Mouse (Mus musculus): ENCODE results near the gene Gfy. TPM values are rescaled to one million over a fixed set of nuclear protein-coding genes. Genes with fewer than 3 reads are reported as not detected.

The Gfy gene
- polyA plus RNA-seq, 1 experiment from 2014 or later = not detected

- 58% methylated on average over 4 of the region's 4 CpGs for WGBS (ENCODE audit: insufficient replicate concordance)
- no peak for DNase-seq
- Histone ChIP-seq H3K36me3 (replicated peaks; ENCODE audit: insufficient read depth, low read length) (peaks cover 29% of the 10 kb centered on the region), H3K4me3 (ENCODE audit: low read depth, low read length) (no peak overlapping the region), H3K4me2 (ENCODE audit: low read depth, low read length) (no peak overlapping the region), H3K9me3 (ENCODE audit: low read length) (no peaks in the 10 kb centered on the region), H3K9ac (replicated peaks) (no peak overlapping the region), H3K27me3 (ENCODE audit: insufficient read depth, low read length) (no peaks in the 10 kb centered on the region), H3K4me1 (ENCODE audit: insufficient read depth) (peaks cover 18% of the 10 kb centered on the region), H3K27ac (ENCODE audit: low read depth) (peak overlapping the region; percentile 67)
- TF ChIP-seq EP300 (IDR thresholded peaks at IDR 0.05; ENCODE audit: low read depth) (no peak), CTCF (IDR thresholded peaks at IDR 0.05; ENCODE audit: low read depth) (no peak)
- no peak for ATAC-seq
These were observed 30.8 kb downstream of the Gfy start for GRCm38 (mm10) chr7:45148534-45149098.

GRCm38 (mm10) chr7:45147899-45148298 is 31.5 kb downstream of the Gfy start:
- H3K27ac ChIP-seq (ENCODE audit: low read depth) = peak overlapping the region; percentile 67

GRCm38 (mm10) chr7:45147267-45147666 is 32.1 kb downstream of the Gfy start:
- peak overlapping the region; percentile 44 for H3K4me2 ChIP-seq (ENCODE audit: low read depth, low read length)
- H3K27me3 ChIP-seq (ENCODE audit: insufficient read depth, low read length) = no peaks in the 10 kb centered on the region
- no peak overlapping the region for H3K4me3 ChIP-seq (ENCODE audit: low read depth, low read length)
- H3K36me3 ChIP-seq (replicated peaks; ENCODE audit: insufficient read depth, low read length) = peaks cover 34% of the 10 kb centered on the region
- 86% methylated on average over 11 of the region's 11 CpGs for WGBS (ENCODE audit: insufficient replicate concordance)
- H3K9ac ChIP-seq (replicated peaks) = peak overlapping the region; percentile 13; the same call in 1 of the 2 replicates
- ATAC-seq (0 out of 2 replicates have a peak, but pooled peaks have one; percentile 15), DNase-seq (no peak)
- H3K9me3 ChIP-seq (ENCODE audit: low read length) = no peaks in the 10 kb centered on the region
- TF ChIP-seq CTCF (IDR thresholded peaks at IDR 0.05; ENCODE audit: low read depth) (no peak), EP300 (IDR thresholded peaks at IDR 0.05; ENCODE audit: low read depth) (no peak)
- H3K27ac ChIP-seq (ENCODE audit: low read depth) = 0 out of 2 replicates have a peak overlapping the region, but pooled peaks have one; percentile 67
- peaks cover 14% of the 10 kb centered on the region for H3K4me1 ChIP-seq (ENCODE audit: insufficient read depth)

More at GRCm38 (mm10) chr7:45147899-45148298, 31.5 kb downstream of the Gfy start:
- Histone ChIP-seq H3K4me1 (ENCODE audit: insufficient read depth) (peaks cover 14% of the 10 kb centered on the region), H3K36me3 (replicated peaks; ENCODE audit: insufficient read depth, low read length) (peaks cover 34% of the 10 kb centered on the region), H3K9ac (replicated peaks) (peak overlapping the region; percentile 13; the same call in 1 of the 2 replicates), H3K9me3 (ENCODE audit: low read length) (no peaks in the 10 kb centered on the region), H3K27me3 (ENCODE audit: insufficient read depth, low read length) (no peaks in the 10 kb centered on the region), H3K4me2 (ENCODE audit: low read depth, low read length) (peak overlapping the region; percentile 44), H3K4me3 (ENCODE audit: low read depth, low read length) (no peak overlapping the region)
- TF ChIP-seq EP300 (IDR thresholded peaks at IDR 0.05; ENCODE audit: low read depth) = no peak
- TF ChIP-seq CTCF (IDR thresholded peaks at IDR 0.05; ENCODE audit: low read depth) = no peak
- WGBS (ENCODE audit: insufficient replicate concordance) = 69% methylated on average over 11 of the region's 11 CpGs
- ATAC-seq (peak; percentile 80), DNase-seq (no peak)

- 88% methylated on average over 8 of the region's 8 CpGs for WGBS (ENCODE audit: insufficient replicate concordance)
- Histone ChIP-seq H3K27me3 (ENCODE audit: insufficient read depth, low read length) (no peaks in the 10 kb centered on the region), H3K4me3 (ENCODE audit: low read depth, low read length) (no peak overlapping the region), H3K36me3 (replicated peaks; ENCODE audit: insufficient read depth, low read length) (peaks cover 42% of the 10 kb centered on the region), H3K4me2 (ENCODE audit: low read depth, low read length) (no peak overlapping the region), H3K9me3 (ENCODE audit: low read length) (no peaks in the 10 kb centered on the region), H3K9ac (replicated peaks) (no peak overlapping the region), H3K4me1 (ENCODE audit: insufficient read depth) (peaks cover 10% of the 10 kb centered on the region), H3K27ac (ENCODE audit: low read depth) (no peak overlapping the region)
- TF ChIP-seq EP300 (IDR thresholded peaks at IDR 0.05; ENCODE audit: low read depth) = no peak
- no peak for TF ChIP-seq CTCF (IDR thresholded peaks at IDR 0.05; ENCODE audit: low read depth)
- ATAC-seq (no peak), DNase-seq (no peak)
These were observed 33.9 kb downstream of the Gfy start for GRCm38 (mm10) chr7:45145460-45145859.

- WGBS (ENCODE audit: insufficient replicate concordance) = 88% methylated on average over 13 of the region's 13 CpGs
- Histone ChIP-seq H3K27ac (ENCODE audit: low read depth) (no peak overlapping the region), H3K9me3 (ENCODE audit: low read length) (no peaks in the 10 kb centered on the region), H3K36me3 (replicated peaks; ENCODE audit: insufficient read depth, low read length) (peaks cover 42% of the 10 kb centered on the region), H3K9ac (replicated peaks) (no peak overlapping the region), H3K4me3 (ENCODE audit: low read depth, low read length) (no peak overlapping the region), H3K4me2 (ENCODE audit: low read depth, low read length) (no peak overlapping the region), H3K4me1 (ENCODE audit: insufficient read depth) (peaks cover 10% of the 10 kb centered on the region), H3K27me3 (ENCODE audit: insufficient read depth, low read length) (no peaks in the 10 kb centered on the region)
- TF ChIP-seq EP300 (IDR thresholded peaks at IDR 0.05; ENCODE audit: low read depth) = no peak
- TF ChIP-seq CTCF (IDR thresholded peaks at IDR 0.05; ENCODE audit: low read depth) = no peak
- DNase-seq (no peak), ATAC-seq (no peak)
These were observed 34.8 kb downstream of the Gfy start for GRCm38 (mm10) chr7:45144368-45145174.

GRCm38 (mm10) chr7:45141914-45142313 is 37.5 kb downstream of the Gfy start:
- DNase-seq = no peak
- H3K4me1 ChIP-seq (ENCODE audit: insufficient read depth) = peaks cover 10% of the 10 kb centered on the region
- no peak overlapping the region for H3K4me2 ChIP-seq (ENCODE audit: low read depth, low read length)
- WGBS (ENCODE audit: insufficient replicate concordance) = 81% methylated on average over 5 of the region's 5 CpGs
- no peak for TF ChIP-seq CTCF (IDR thresholded peaks at IDR 0.05; ENCODE audit: low read depth)
- no peak for TF ChIP-seq EP300 (IDR thresholded peaks at IDR 0.05; ENCODE audit: low read depth)
- H3K27ac ChIP-seq (ENCODE audit: low read depth) = no peak overlapping the region
- H3K9ac ChIP-seq (replicated peaks) = no peak overlapping the region
- no peaks in the 10 kb centered on the region for H3K9me3 ChIP-seq (ENCODE audit: low read length)
- no peak for ATAC-seq
- H3K4me3 ChIP-seq (ENCODE audit: low read depth, low read length) = no peak overlapping the region
- H3K27me3 ChIP-seq (ENCODE audit: insufficient read depth, low read length) = no peaks in the 10 kb centered on the region
- peaks cover 42% of the 10 kb centered on the region for H3K36me3 ChIP-seq (replicated peaks; ENCODE audit: insufficient read depth, low read length)
